Mouse (Mus musculus) thymus, adult 2 months (tissue): ENCODE results near the gene Pank1. TPM values are rescaled to one million over a fixed set of nuclear protein-coding genes. Genes with fewer than 3 reads are reported as not detected.

Experiments used
- DNase-seq: peaks from one replicate; pipeline ENCODE4 v3.0.0; 2021
- H3K27ac ChIP-seq: fragments of 200-500 bp; 2 replicates; pipeline ENCODE4 v1.5.1; 2012; ENCODE audit warnings: low read length, control low read depth; ENCODE audit not compliant: control insufficient read depth, insufficient read depth
- H3K27me3 ChIP-seq: fragments of 200-500 bp; 2 replicates; pipeline ENCODE4 v1.6.1; 2012; ENCODE audit warnings: mild to moderate bottlenecking, low read length, moderate library complexity, mixed read lengths; ENCODE audit not compliant: control insufficient read depth, insufficient read depth
- H3K36me3 ChIP-seq: fragments of 200-500 bp; 2 replicates; pipeline ENCODE4 v1.6.1; 2012; ENCODE audit warnings: mild to moderate bottlenecking, low read length, moderate library complexity; ENCODE audit not compliant: control insufficient read depth, insufficient read depth
- H3K4me1 ChIP-seq: fragments of 200-500 bp; replicated peaks from 2 replicates; pipeline ENCODE4 v1.6.1; 2012; ENCODE audit warnings: low read length; ENCODE audit not compliant: control insufficient read depth, insufficient read depth
- H3K4me3 ChIP-seq: fragments of 200-500 bp; 2 replicates; pipeline ENCODE4 v1.5.1; 2012; ENCODE audit warnings: mild to moderate bottlenecking, low read length, control low read depth, moderate library complexity; ENCODE audit not compliant: control insufficient read depth, insufficient read depth
- CTCF ChIP-seq: fragments of 200-500 bp; IDR thresholded peaks from 2 replicates; pipeline ENCODE4 v1.5.1; 2012; ENCODE audit warnings: mild to moderate bottlenecking, control low read depth, low read length, moderate library complexity, borderline replicate concordance; ENCODE audit not compliant: control insufficient read depth, poor library complexity, insufficient read depth; ENCODE audit errors: extremely low read depth
- POLR2A ChIP-seq: fragments of 200-500 bp; IDR thresholded peaks from 2 replicates; pipeline ENCODE4 v1.6.1; 2012; ENCODE audit warnings: mild to moderate bottlenecking, low read length, control low read depth, moderate library complexity; ENCODE audit not compliant: control insufficient read depth, poor library complexity, insufficient read depth; ENCODE audit errors: extremely low read depth
- WGBS: fragments of 180-500 bp; shearing (Covaris S2); methylation state at CpG from one replicate; pipeline ENCODE4 v1.1.7; 2018; 5-methylcytosine and 5-hydroxymethylcytosine counted together
- polyA plus RNA-seq: library from polyadenylated mRNA; depleted of rRNA; stranded (reverse); fragments of >200 nt; gene quantifications from 2 replicates; pipeline ENCODE4 v1.2.3, GENCODE M21; 2012

The Pank1 gene
- polyA plus RNA-seq, 1 experiment, result 0.92 TPM

DNA sequence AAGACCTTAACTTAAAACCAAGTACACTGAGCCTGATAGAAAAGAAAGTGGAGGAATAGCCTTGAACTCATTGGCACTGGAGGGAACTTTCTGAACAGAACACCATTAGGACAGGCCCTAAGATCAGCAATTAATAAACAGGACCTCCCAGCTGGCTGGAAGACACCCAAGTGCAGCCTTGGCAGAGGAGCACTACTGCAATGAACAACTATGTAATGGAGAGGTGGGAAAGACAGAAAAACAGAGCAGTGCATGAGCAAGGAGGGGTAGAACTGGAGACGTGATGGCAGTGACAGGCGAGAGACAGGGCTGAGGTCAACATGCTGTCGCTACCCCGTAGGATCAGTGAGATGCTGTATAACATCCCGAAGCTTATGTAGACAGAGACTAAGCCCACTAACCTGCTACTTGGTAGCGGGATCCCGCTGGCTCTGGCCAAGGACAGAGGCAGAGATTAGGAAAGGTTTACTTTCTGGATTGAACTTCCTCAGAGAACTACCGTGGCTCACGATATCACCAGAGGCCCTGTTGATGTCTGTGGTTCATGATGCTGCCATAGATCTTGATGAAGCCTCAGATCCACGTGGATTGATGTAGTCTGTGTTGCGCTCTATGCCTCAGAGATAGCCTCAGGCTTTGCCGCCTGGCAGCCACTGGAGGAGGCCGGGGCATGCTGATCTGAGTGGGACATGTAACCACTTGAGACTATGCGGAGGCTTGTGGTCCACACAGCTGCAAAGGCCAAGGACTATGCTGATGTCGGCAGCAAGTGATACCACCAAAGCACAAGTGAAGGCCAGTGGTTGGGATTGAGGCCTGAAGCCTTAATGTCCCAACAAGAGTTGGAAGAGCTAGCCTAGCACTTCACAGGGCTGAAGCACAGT is 18.1 kb upstream of the Pank1 start:
- no peak for DNase-seq
- WGBS, result 95% methylated on average over 15 of the region's 15 CpGs

DNA sequence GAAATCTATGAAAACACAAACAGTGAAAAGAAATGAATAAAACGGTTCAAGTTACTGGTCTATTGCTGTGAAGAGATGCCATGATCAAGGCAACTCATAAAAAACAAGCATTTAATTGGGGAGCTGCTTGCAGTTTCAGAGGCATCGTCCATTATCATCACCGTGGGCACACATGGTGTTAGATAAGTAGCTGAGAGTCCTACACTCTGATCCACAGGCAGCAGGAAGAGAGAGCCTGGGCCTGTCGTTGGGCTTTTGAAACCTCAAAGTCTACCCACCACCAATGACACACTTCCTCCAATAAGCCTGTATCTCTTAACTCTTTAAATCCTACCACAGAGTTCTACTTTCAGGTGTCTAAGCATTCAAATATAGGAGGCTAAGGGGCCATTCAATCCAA is 15.8 kb upstream of the Pank1 start:
- H3K27ac ChIP-seq, result no peak overlapping the region
- H3K4me3 ChIP-seq, result no peak overlapping the region
- TF ChIP-seq POLR2A (no peak), CTCF (no peak)
- no peak for DNase-seq
- no peaks in the 10 kb centered on the region for H3K4me1 ChIP-seq
- H3K36me3 ChIP-seq, result no peaks in the 10 kb centered on the region
- no peaks in the 10 kb centered on the region for H3K27me3 ChIP-seq
- 43% methylated on average over 4 of the region's 4 CpGs for WGBS

More for the DNA sequence above, 18.1 kb upstream of the Pank1 start:
- no peak for TF ChIP-seq POLR2A
- TF ChIP-seq CTCF, result no peak
- Histone ChIP-seq H3K4me1 (no peaks in the 10 kb centered on the region), H3K27me3 (no peaks in the 10 kb centered on the region), H3K36me3 (no peaks in the 10 kb centered on the region), H3K4me3 (no peak overlapping the region), H3K27ac (no peak overlapping the region)

DNA sequence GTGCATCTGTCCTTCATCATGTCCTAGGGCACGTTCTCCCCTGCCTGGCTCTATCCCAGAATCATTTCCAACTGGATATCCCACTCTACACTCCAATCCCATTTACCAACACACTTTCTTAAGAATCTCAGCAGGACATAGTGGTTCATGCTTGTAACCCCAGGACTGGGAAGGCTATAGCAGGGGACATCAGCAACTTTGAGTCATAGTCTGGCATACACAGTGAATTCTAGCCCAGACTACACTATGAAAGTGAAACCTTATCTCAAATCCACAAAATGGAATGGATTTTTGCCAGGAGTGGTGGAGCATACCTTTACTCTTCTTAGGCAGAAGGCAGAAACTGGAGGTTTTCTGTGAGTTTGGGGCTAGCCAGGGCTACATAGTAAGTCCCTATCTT is 12.3 kb upstream of the Pank1 start:
- no peaks in the 10 kb centered on the region for H3K36me3 ChIP-seq
- no peak overlapping the region for H3K4me3 ChIP-seq
- H3K4me1 ChIP-seq, result no peaks in the 10 kb centered on the region
- no peak overlapping the region for H3K27ac ChIP-seq
- WGBS, result 85% methylated on average over 1 of the region's 1 CpGs
- no peak for DNase-seq
- no peaks in the 10 kb centered on the region for H3K27me3 ChIP-seq
- no peak for TF ChIP-seq POLR2A
- TF ChIP-seq CTCF, result no peak

DNA sequence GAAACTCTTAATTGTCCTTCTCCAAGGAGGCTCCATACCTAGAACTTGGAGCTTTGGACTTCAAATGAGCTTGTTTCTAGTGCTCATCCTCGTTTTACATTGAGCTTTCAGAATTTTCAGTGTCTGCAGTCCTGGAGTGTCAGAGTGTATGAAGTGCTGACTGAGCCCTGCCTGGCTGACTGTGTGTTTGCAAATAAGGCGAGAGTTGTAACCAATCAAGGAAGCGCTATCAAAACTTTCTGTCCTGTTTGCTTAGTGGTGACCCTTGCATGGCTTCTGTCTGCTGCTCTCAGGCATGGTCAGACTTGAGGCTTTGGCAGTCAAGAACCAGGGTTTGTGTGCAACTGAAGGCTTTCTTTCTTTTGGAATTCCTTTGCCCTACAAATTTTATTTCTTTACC is 11.7 kb upstream of the Pank1 start:
- Histone ChIP-seq H3K36me3 (no peaks in the 10 kb centered on the region), H3K4me1 (no peaks in the 10 kb centered on the region), H3K27me3 (no peaks in the 10 kb centered on the region), H3K4me3 (no peak overlapping the region), H3K27ac (no peak overlapping the region)
- TF ChIP-seq POLR2A, result no peak
- no peak for TF ChIP-seq CTCF
- WGBS, result 93% methylated on average over 3 of the region's 3 CpGs
- DNase-seq, result no peak

DNA sequence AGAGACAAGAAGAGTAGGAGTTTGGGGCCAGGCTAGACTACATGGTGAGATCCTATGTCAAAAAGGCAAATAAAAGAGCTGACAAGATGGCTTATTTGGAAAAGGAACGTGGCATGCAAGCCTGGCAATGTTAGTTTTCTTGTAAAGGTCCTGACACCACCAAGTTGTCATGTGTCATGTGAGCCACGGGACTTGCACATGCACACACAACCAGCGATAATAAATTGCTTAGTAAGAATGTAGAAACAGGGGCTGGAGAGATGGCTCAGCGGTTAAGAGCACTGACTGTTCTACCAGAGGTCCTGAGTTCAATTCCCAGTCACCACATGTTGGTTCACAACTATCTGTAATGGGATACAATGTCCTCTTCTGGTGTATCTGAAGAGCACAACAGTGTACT is 7.1 kb upstream of the Pank1 start:
- TF ChIP-seq CTCF (no peak), POLR2A (no peak)
- Histone ChIP-seq H3K4me1 (no peaks in the 10 kb centered on the region), H3K27ac (no peak overlapping the region)

DNA sequence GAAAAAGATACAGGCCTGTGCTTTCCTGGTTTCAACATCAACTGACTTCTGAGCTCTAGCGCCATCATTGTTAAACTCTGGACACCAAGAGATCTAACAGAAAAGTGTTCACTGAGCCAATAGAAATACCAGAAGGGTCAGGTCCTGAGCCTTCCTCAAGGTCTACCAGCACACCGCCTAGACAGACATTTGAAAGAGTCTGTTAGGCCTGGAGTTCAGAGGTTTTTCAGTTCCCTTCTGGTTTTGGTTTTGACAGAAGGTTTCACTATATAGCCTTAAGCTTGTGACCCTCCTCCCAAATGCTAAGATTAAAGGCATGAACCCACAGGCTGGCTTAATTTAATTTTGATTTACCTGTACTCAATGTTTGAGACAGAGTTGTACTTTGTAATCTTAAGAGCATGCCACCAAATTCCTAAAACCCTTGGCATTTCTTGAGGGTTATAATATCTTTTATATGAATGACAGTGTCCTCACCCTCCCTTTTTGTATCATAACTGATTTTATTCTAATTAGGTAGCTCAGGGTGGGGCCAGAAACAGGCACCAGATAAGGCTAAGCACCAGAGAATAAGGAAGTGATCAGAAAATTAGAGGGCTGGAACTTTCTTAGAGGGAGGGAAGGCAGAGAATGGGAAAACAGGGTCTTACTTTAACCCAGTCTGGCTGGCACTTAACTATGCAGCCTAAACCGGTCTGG is 4.4 kb upstream of the Pank1 start:
- DNase-seq, result no peak
- no peaks in the 10 kb centered on the region for H3K27me3 ChIP-seq
- TF ChIP-seq CTCF (no peak), POLR2A (no peak)
- H3K4me3 ChIP-seq, result no peak overlapping the region
- no peak overlapping the region for H3K27ac ChIP-seq
- H3K4me1 ChIP-seq, result peaks cover 3% of the 10 kb centered on the region
- no peaks in the 10 kb centered on the region for H3K36me3 ChIP-seq
- WGBS, result 84% methylated on average over 3 of the region's 3 CpGs

More for the DNA sequence above, 7.1 kb upstream of the Pank1 start:
- DNase-seq, result no peak
- Histone ChIP-seq H3K36me3 (no peaks in the 10 kb centered on the region), H3K27me3 (no peaks in the 10 kb centered on the region), H3K4me3 (no peak overlapping the region)
- WGBS, result 93% methylated on average over 4 of the region's 4 CpGs
